Mouse (Mus musculus) urinary bladder, adult 2 months (tissue): ENCODE measurements around the gene 1700001C02Rik. TPM values are rescaled to one million over a fixed set of nuclear protein-coding genes. Genes with fewer than 3 reads are reported as not detected.
A peak's percentile ranks its signal among the peaks of the same experiment; 100 is the strongest.

Experiments
- DNase-seq: peaks from one replicate; pipeline ENCODE4 v3.0.0; 2022; ENCODE audit warnings: low spot score
- polyA plus RNA-seq: library from polyadenylated mRNA; depleted of rRNA; stranded (reverse); fragments of >200 nt; gene quantifications from 2 replicates; pipeline ENCODE4 v1.2.3, GENCODE M21; 2012; rRNA removed

The 1700001C02Rik gene
- polyA plus RNA-seq, 1 experiment = 0.10 TPM

GRCm38 (mm10) chr5:30494606-30495005 is 28.8 kb downstream of the 1700001C02Rik start:
- DNase-seq = no peak

DNA sequence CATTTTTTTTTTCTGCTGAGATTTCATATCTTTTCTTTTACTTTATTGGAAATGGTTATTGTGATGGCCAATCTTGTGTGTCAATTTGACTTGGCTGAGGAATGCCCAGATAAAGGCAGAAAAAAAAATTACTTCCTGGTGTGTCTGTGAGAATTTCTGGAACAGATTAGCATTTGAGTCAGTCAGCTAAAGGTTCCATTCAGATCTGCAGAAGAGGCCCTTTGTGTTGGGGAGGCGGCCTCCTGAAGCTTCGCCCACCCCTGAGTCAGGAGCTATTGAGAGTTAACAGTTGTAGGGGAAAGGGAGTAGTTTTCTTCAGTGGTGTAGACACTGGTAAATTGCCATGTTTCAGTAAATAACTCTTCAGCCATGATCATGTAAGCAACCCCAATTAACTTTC is 29.4 kb downstream of the 1700001C02Rik start:
- no peak for DNase-seq

DNA sequence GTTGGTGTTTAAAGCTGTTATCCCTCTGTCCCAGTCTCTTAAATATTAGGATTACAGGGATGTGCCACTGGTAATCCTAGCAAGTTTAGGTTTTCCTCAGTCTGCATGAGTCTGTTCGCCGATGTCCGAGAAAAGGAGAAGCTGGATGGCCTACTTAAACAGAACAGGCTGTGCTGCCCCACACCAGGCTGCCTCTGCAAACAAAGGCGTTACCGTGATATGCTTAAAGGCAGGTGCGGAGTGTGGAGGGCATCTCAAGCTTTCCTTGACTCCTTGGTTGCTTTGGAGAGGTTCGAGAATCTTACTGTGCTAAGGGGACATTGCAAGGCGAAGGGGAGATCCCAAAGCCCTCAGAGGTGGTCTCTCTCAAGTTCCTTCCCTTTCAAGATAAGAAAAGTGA is 31.0 kb downstream of the 1700001C02Rik start:
- DNase-seq = no peak

- no peak for DNase-seq
Measured at GRCm38 (mm10) chr5:30497299-30497698, 31.5 kb downstream of the 1700001C02Rik start.

DNA sequence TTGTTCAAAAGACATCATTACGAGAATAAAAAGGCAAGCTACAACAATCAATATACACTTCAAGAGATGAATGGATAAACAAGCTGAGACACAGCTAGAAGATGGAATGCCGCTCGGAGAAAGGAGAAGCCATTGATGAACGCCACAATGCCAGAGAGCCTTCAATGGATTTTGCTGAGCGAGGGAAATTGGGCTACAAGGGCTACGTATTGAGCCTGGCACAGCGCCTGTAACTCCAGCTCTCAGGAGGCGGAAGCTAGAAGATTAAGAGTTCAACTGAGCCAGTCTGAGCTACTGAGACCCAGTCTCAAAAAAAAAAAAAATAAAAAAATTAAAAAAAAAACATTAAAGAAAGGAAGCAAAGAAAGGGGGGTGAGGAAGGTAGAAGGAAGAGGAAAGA is 47.3 kb downstream of the 1700001C02Rik start:
- DNase-seq = no peak

DNA sequence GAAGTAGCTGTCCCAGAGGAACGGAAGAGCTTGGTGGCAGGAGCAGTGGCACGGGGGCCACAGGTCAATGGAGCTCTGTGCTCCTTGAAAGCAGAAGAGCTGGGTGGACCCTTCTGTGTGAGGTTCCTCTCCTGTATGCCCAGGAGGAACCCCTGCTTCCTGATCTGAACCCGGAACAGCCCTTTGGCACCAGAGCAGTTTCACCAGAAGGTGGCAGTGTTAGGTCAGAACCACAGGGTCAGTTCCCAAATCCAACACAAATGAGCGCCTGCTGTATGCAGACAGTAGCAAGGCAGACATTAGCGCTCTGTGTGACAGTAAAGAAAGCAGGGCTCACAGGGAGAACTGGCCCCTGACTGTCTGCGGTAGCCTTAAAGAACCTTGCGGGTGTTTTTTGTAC is 50.5 kb downstream of the 1700001C02Rik start:
- DNase-seq = peak; percentile 32

- DNase-seq = no peak
Measured at GRCm38 (mm10) chr5:30518108-30518507, 52.3 kb downstream of the 1700001C02Rik start.

- no peak for DNase-seq
Measured at GRCm38 (mm10) chr5:30518547-30518946, 52.7 kb downstream of the 1700001C02Rik start.

DNA sequence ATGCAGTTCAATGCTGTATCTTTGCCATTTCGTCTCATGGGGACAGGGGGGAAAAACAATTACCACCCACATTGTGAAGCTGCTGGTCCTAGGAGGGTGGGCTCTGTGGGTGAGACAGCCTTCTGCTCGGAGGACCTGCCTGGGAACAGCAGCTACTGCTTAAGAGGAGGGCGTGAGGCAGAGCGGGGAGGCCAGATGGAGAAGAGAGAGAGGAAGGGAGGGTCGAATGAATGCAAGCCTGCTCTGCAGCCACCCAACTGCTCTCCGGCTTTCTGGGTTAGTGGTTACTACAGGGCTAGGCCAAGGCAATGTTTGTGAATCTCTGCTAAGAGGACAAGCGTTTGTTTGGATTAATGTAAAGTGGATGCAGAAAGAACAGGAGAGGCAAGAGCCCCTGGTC is 53.6 kb downstream of the 1700001C02Rik start:
- no peak for DNase-seq

DNA sequence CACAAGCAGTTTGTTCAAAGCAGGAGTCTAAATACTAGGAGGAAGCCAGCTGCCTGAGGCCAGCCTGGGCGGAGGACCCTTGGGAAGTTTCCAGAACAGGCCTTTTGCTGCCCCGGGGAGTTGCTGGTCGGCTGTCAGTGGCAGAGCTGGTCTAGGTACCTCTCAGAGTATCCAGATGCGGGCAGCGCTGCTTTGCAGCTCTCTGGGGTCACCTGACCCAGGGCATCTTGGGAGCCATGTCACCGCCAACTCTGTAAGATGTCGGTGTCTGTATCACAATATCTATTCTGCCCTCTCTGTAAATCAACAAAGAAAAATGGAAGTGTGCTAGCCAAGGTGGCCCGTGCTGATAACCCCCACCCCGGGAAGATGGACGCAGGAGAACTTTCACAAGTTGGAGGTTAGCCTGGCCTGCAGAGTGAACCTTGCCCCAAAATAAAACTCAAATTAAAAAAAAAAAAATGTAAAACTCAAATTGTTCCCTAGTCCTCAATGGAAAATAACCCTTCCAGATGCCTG is 54.4 kb downstream of the 1700001C02Rik start:
- DNase-seq = no peak

DNA sequence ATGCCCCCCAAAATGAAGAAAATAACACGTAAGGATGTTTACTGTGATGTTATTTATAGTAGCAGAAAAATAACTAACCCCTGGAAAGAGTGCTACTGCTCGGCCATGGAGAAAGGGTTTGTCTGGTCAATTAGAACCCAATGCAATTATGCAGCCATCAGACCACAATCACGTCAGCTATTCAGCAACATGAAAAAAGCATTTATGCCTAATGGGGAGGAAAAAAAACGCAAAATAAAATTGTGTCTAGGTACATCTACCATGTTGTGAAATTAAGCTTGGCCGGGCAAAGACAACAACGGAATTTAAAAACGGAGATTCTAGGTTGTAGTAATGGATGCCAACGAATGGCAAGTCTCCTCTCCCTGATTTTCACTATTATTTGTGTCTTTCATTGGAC is 56.6 kb downstream of the 1700001C02Rik start:
- DNase-seq = no peak

GRCm38 (mm10) chr5:30523131-30523530 is 57.3 kb downstream of the 1700001C02Rik start:
- no peak for DNase-seq

- DNase-seq = no peak
Measured at GRCm38 (mm10) chr5:30524213-30524612, 58.4 kb downstream of the 1700001C02Rik start.

DNA sequence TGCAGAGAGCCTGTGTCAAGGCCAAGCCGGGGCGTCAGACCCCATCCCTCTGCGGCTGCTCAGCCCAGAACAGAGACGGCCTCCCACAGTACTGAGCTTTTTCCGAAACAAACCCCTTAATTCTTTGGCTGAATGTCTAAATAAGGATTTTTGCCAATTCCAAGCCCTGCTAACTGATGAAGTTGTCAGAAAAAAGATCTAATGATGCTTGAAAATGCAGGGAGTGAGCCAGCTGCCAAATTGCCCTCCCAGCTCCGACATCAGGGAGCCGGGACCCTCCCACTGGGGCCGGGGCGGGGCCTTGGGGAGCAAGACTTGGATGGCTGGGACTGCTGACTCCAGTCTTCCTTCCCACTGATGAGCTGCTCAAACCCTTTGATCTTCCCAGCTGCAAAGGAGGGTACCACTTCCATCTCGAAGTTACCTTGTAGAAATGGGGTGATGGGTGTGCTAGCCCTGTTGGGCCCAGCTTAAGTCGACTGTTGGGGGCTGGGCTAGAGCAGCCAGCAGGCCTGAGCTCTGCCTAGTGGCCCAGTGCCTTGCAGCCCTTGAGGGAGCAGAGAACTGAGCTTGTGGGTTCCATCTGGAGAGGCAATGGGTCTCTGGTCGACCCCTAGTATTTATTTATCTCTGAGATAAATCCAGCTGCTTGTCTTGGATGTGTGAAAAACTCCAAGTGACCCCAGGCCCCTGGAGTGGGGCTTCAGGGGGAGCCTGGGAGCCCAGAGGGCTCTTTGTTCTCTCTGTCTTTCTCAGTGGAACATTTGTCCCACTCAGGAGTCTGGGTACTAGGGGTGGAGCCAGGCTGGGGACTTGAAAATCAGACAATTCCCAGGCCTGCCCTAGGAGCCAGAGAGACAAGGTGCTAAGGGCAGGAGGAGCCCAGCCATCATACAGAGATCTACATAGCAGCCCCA is 60.3 kb downstream of the 1700001C02Rik start:
- no peak for DNase-seq

DNA sequence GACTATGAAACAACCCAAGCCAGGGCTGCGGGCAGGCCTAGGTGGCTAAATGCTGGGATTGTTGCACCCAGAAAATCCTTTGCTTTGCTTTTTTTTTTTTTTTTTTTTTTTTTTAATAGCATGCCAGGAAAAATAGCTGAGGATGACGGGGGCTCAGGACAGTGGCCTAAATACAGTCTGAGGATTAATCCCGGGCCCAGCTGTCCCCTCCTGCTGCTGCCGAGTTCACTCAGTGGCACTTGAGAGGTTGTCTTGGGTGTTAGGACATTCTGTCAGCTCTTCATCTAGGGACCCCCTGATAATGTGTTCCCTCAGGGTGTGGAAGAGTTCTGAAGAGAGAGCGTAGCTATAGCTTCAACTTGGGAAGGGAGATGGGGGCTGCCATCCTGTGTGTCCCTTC is 61.3 kb downstream of the 1700001C02Rik start:
- no peak for DNase-seq

DNA sequence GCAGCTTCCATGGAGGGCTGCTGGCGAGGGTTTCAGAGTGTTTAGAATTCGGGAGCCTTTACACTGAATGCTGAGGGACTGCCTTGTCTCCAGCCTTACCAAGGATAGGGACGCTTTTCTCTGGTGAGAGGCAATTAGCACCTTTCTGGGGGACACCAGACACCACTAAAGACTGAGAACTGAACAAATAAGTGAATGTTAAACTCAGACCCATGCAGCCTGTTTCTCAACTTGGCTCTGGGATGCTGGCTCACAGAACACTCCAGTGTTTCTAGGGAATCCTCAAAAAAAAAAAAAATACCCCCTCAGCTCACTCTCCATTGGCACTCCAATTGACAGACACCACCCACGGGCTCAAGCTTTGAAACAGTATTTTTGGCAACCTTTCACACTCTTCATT is 63.1 kb downstream of the 1700001C02Rik start:
- no peak for DNase-seq

Other genes with a start within 250 kb of the 1700001C02Rik start
- gene Selenoi, start 233.5 kb upstream of the 1700001C02Rik start, polyA plus RNA-seq = 19.0 and 19.4 TPM in 2 replicates
- gene Drc1, start 184.7 kb upstream of the 1700001C02Rik start, polyA plus RNA-seq = 0.04 TPM in 1 of 2 replicates, not detected in the other
- gene Otof, start 4.1 kb upstream of the 1700001C02Rik start, polyA plus RNA-seq = 0.11 and 0.13 TPM in 2 replicates
- 0.32 and 0.40 TPM in 2 replicates for gene Cib4, start 79.8 kb downstream of the 1700001C02Rik start, polyA plus RNA-seq
- gene Kcnk3, start 122.1 kb downstream of the 1700001C02Rik start, polyA plus RNA-seq = 15.1 and 28.4 TPM in 2 replicates
- gene Slc35f6, start 181.9 kb downstream of the 1700001C02Rik start, polyA plus RNA-seq = 51.3 and 51.9 TPM in 2 replicates
- 7.9 and 9.9 TPM in 2 replicates for gene Cenpa, start 200.7 kb downstream of the 1700001C02Rik start, polyA plus RNA-seq
- gene Dpysl5, start 245.5 kb downstream of the 1700001C02Rik start, polyA plus RNA-seq = 0.28 and 0.35 TPM in 2 replicates